In the genomic region with DNA sequence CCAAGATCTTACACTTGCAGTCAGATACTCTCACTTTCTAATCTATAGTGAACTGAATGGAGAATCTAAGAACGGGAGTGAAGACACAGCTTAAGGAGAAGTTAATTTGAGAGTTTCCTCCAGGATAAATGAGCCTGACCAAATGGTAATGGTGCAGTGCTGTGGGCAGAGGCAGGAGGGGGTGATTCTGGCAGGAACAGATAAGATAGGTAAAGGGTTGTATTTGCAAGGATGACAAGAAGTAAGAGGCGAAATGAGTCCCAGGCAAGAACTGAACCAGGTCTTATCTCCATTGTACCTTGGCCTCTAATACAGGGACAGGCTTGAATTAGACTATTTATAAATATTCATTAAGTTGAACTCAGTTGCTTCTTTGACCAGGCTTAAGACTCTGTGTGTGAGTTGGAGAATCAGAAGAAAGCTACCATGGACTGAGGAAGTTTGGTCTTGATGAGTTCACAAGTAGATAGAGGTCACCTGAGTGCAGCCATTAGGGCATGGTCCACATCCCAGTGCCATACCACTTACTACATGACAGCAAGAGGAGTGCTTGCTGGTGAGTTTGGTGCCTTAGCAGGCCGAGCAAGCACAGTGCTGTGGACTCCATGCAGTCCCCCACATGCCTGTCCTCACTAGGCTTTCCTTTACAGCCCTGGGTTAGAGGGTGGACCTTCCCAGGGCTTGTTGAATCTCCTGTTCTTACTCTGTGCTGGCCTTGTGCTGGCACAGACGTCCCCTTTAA, we compare ENCODE assay signal across 19 mouse cellular contexts. TPM values are rescaled to one million over a fixed set of nuclear protein-coding genes. Genes with fewer than 3 reads are reported as not detected.
DNase-seq lines count a peak whose midpoint lies in the region; ATAC-seq lines count a peak whose summit lies in the region.
"Had no signal": no experiment of that assay in that cellular context is flagged by ENCODE, and none has a peak within 500 bp of the region (broad histone marks: within the 10 kb centered on the region; RNA-seq: fewer than 3 reads in every experiment).

No protein-coding gene starts in this region.

- no peaks in the 10 kb centered on the region for H3K4me1 ChIP-seq in intestine, embryonic 15.5 days (replicated peaks)
- peaks cover 27% of the 10 kb centered on the region for H3K4me1 ChIP-seq in liver, embryonic 16.5 days (ENCODE audit: control insufficient read depth, low read depth, low read length)
- H3K4me1 ChIP-seq: hindbrain, embryonic 10.5 days; midbrain, embryonic 15.5 days had no signal

- H3K9me3 ChIP-seq in intestine, embryonic 15.5 days, result no peaks in the 10 kb centered on the region
- H3K9me3 ChIP-seq in liver, embryonic 16.5 days (replicated peaks; ENCODE audit: control insufficient read depth, low read length), result no peaks in the 10 kb centered on the region
- H3K9me3 ChIP-seq: heart, embryonic 10.5 days; hindbrain, embryonic 10.5 days; midbrain, embryonic 15.5 days had no signal

- DNase-seq in spleen, adult 12 weeks (ENCODE audit: low spot score), result peak; percentile 6
- DNase-seq in spleen, adult 18-20 months, result no peak
- no peak for DNase-seq in frontal cortex, postnatal 36 days (ENCODE audit: low spot score in 2 of 2)
- DNase-seq: adrenal gland, adult 8-10 months; gastrocnemius, postnatal 10 days; kidney, adult 11 months; kidney, postnatal 10 days; layer of hippocampus, adult 9-11 months; lung, postnatal 10 days; right cerebral cortex, adult 18-20 months; thymus, adult 18-20 months had no signal

- no peak overlapping the region for H3K4me3 ChIP-seq in intestine, embryonic 15.5 days (replicated peaks)
- H3K4me3 ChIP-seq in liver, embryonic 16.5 days (ENCODE audit: low read depth, low read length), result no peak overlapping the region
- H3K4me3 ChIP-seq: heart, embryonic 10.5 days; hindbrain, embryonic 10.5 days; midbrain, embryonic 15.5 days had no signal

- H3K27ac ChIP-seq in intestine, embryonic 15.5 days, result no peak overlapping the region
- peak overlapping the region; percentile 86 for H3K27ac ChIP-seq in liver, embryonic 16.5 days (ENCODE audit: low read length)
- H3K27ac ChIP-seq: heart, embryonic 10.5 days; hindbrain, embryonic 10.5 days; midbrain, embryonic 15.5 days had no signal

- 86% methylated on average over 4 of the region's 4 CpGs for WGBS in intestine, embryonic 15.5 days
- WGBS in liver, embryonic 16.5 days (ENCODE audit: insufficient replicate concordance), result 34% methylated on average over 4 of the region's 4 CpGs

- 0 out of 2 replicates have a peak, but pooled peaks cover 5% of the 10 kb centered on the region for H3K36me3 ChIP-seq in intestine, embryonic 15.5 days
- H3K36me3 ChIP-seq in liver, embryonic 16.5 days (ENCODE audit: control insufficient read depth, insufficient read depth), result peaks cover 44% of the 10 kb centered on the region

- peak; percentile 67; the same call in 1 of the 2 replicates for ATAC-seq in intestine, embryonic 15.5 days
- peak; percentile 98 for ATAC-seq in liver, embryonic 16.5 days (ENCODE audit: low read depth)
- ATAC-seq in granulocyte monocyte progenitor cell, adult 5-6 weeks (replicated peaks; ENCODE audit: poor library complexity, severe bottlenecking), result no peak
- ATAC-seq in CD4-positive, CD25-positive, alpha-beta regulatory T cell, adult 4 months, result no peak
- ATAC-seq: forebrain, embryonic 16.5 days; midbrain, embryonic 15.5 days had no signal

- H3K9ac ChIP-seq in intestine, embryonic 15.5 days, result no peak overlapping the region
- H3K9ac ChIP-seq in liver, embryonic 16.5 days (ENCODE audit: low read depth, low read length), result peak overlapping the region; percentile 28
- H3K9ac ChIP-seq: midbrain, embryonic 15.5 days had no signal

- no peaks in the 10 kb centered on the region for H3K27me3 ChIP-seq in intestine, embryonic 15.5 days (replicated peaks)
- H3K27me3 ChIP-seq in liver, embryonic 16.5 days (ENCODE audit: control insufficient read depth, insufficient read depth, low read depth, low read length), result no peaks in the 10 kb centered on the region
- H3K27me3 ChIP-seq: midbrain, embryonic 15.5 days had no signal

- H3K4me2 ChIP-seq in intestine, embryonic 15.5 days (replicated peaks), result no peak overlapping the region
- peak overlapping the region; percentile 45 for H3K4me2 ChIP-seq in liver, embryonic 16.5 days (ENCODE audit: low read depth, low read length)
- H3K4me2 ChIP-seq: midbrain, embryonic 15.5 days had no signal

RNA-seq across cellular contexts. Expression of a gene that starts 37.3 kb away (rescaled TPM):
- polyA plus RNA-seq in intestine, embryonic 15.5 days (2015; fragmentation: Nextera tagmentation; extraction: Ambion mirVana), result 156 and 173 TPM in 2 replicates
- polyA plus RNA-seq in liver, embryonic 16.5 days (2015; fragmentation: Nextera tagmentation; extraction: Ambion mirVana), result 55.1 and 65.0 TPM in 2 replicates
- 76.2 and 78.8 TPM in 2 replicates for total RNA-seq in granulocyte monocyte progenitor cell, adult 5-6 weeks (2014; fragmentation: Nextera tagmentation)
- 207 and 224 TPM in 2 replicates for total RNA-seq in granulocyte monocyte progenitor cell, adult 5-6 weeks (2017)
- polyA plus RNA-seq in CD4-positive, CD25-positive, alpha-beta regulatory T cell, adult 4 months (2017; shearing (Covaris generic)), result 100 to 1,000 TPM; 134 to 161 TPM

Comparison
In these comparisons a context has a peak if more than half of its experiments do, and no peak if none do; other contexts are left out.
1. ATAC-seq: peak in intestine, embryonic 15.5 days (single experiment) and liver, embryonic 16.5 days (single experiment); none in granulocyte monocyte progenitor cell, adult 5-6 weeks (single experiment) and CD4-positive, CD25-positive, alpha-beta regulatory T cell, adult 4 months (single experiment).